Mouse (Mus musculus): Measurements from ENCODE around the gene Gcnt4. TPM values are rescaled to one million over a fixed set of nuclear protein-coding genes. Genes with fewer than 3 reads are reported as not detected.

Gcnt4 gene
- polyA plus RNA-seq, 1 experiment = 24.5 TPM

GRCm38 (mm10) chr13:96989129-96989528 lies 64.6 kb downstream of the Gcnt4 start:
- TF ChIP-seq CTCF (IDR thresholded peaks at IDR 0.05; ENCODE audit: borderline replicate concordance, insufficient read depth, low read length) (no peak), POLR2A (IDR thresholded peaks at IDR 0.05; ENCODE audit: low read depth, low read length) (no peak)
- Histone ChIP-seq H3K4me3 (ENCODE audit: insufficient read depth, low read length) (no peak overlapping the region), H3K27ac (ENCODE audit: insufficient read depth, low read length) (no peak overlapping the region), H3K4me1 (ENCODE audit: control insufficient read depth, insufficient read depth, low read length) (no peaks in the 10 kb centered on the region)

- Histone ChIP-seq H3K27ac (ENCODE audit: insufficient read depth, low read length) (no peak overlapping the region), H3K4me1 (ENCODE audit: control insufficient read depth, insufficient read depth, low read length) (no peaks in the 10 kb centered on the region), H3K4me3 (ENCODE audit: insufficient read depth, low read length) (no peak overlapping the region)
- TF ChIP-seq POLR2A (IDR thresholded peaks at IDR 0.05; ENCODE audit: low read depth, low read length) = no peak
Observed at GRCm38 (mm10) chr13:96990045-96990444, 65.6 kb downstream of the Gcnt4 start.

- H3K27ac ChIP-seq (ENCODE audit: insufficient read depth, low read length) = no peak overlapping the region
- H3K4me1 ChIP-seq (ENCODE audit: control insufficient read depth, insufficient read depth, low read length) = no peaks in the 10 kb centered on the region
- H3K4me3 ChIP-seq (ENCODE audit: insufficient read depth, low read length) = no peak overlapping the region
- TF ChIP-seq POLR2A (IDR thresholded peaks at IDR 0.05; ENCODE audit: low read depth, low read length) (no peak), CTCF (IDR thresholded peaks at IDR 0.05; ENCODE audit: borderline replicate concordance, insufficient read depth, low read length) (no peak)
Observed at GRCm38 (mm10) chr13:96990561-96991265, 66.2 kb downstream of the Gcnt4 start.

GRCm38 (mm10) chr13:96993291-96993989 lies 69.0 kb downstream of the Gcnt4 start:
- no peak overlapping the region for H3K4me3 ChIP-seq (ENCODE audit: insufficient read depth, low read length)
- no peak overlapping the region for H3K27ac ChIP-seq (ENCODE audit: insufficient read depth, low read length)
- H3K4me1 ChIP-seq (ENCODE audit: control insufficient read depth, insufficient read depth, low read length) = no peaks in the 10 kb centered on the region
- no peak for TF ChIP-seq CTCF (IDR thresholded peaks at IDR 0.05; ENCODE audit: borderline replicate concordance, insufficient read depth, low read length)
- no peak for TF ChIP-seq POLR2A (IDR thresholded peaks at IDR 0.05; ENCODE audit: low read depth, low read length)

GRCm38 (mm10) chr13:96995243-96995642 lies 70.8 kb downstream of the Gcnt4 start:
- TF ChIP-seq POLR2A (IDR thresholded peaks at IDR 0.05; ENCODE audit: low read depth, low read length) = no peak
- TF ChIP-seq CTCF (IDR thresholded peaks at IDR 0.05; ENCODE audit: borderline replicate concordance, insufficient read depth, low read length) = no peak
- no peaks in the 10 kb centered on the region for H3K4me1 ChIP-seq (ENCODE audit: control insufficient read depth, insufficient read depth, low read length)
- H3K4me3 ChIP-seq (ENCODE audit: insufficient read depth, low read length) = no peak overlapping the region
- no peak overlapping the region for H3K27ac ChIP-seq (ENCODE audit: insufficient read depth, low read length)

GRCm38 (mm10) chr13:96997080-96997479 lies 72.6 kb downstream of the Gcnt4 start:
- no peaks in the 10 kb centered on the region for H3K4me1 ChIP-seq (ENCODE audit: control insufficient read depth, insufficient read depth, low read length)
- no peak overlapping the region for H3K4me3 ChIP-seq (ENCODE audit: insufficient read depth, low read length)
- no peak for TF ChIP-seq POLR2A (IDR thresholded peaks at IDR 0.05; ENCODE audit: low read depth, low read length)
- no peak for TF ChIP-seq CTCF (IDR thresholded peaks at IDR 0.05; ENCODE audit: borderline replicate concordance, insufficient read depth, low read length)
- H3K27ac ChIP-seq (ENCODE audit: insufficient read depth, low read length) = no peak overlapping the region

Other genes starting within 250 kb of the Gcnt4 start
- gene Ankrd31, start 176.4 kb upstream of the Gcnt4 start, polyA plus RNA-seq (2011; ENCODE audit: insufficient read length, low read depth, missing spikeins) = not detected in 2 replicates
- gene 1700029F12Rik, start 109.7 kb downstream of the Gcnt4 start, polyA plus RNA-seq (2011; ENCODE audit: insufficient read length, low read depth, missing spikeins) = not detected in 2 replicates
- not detected in 2 replicates for gene Fam169a, start 142.6 kb downstream of the Gcnt4 start, polyA plus RNA-seq (2011; ENCODE audit: insufficient read length, low read depth, missing spikeins)
- 83.5 and 95.6 TPM in 2 replicates for gene Gm6169, start 174.5 kb downstream of the Gcnt4 start, polyA plus RNA-seq (2011; ENCODE audit: insufficient read length, low read depth, missing spikeins)
- 23.9 and 26.8 TPM in 2 replicates for gene Gfm2, start 213.2 kb downstream of the Gcnt4 start, polyA plus RNA-seq (2011; ENCODE audit: insufficient read length, low read depth, missing spikeins)
- gene Nsa2, start 213.2 kb downstream of the Gcnt4 start, polyA plus RNA-seq (2011; ENCODE audit: insufficient read length, low read depth, missing spikeins) = 291 and 298 TPM in 2 replicates